Mouse (Mus musculus) intestine, embryonic 14.5 days (tissue): ENCODE data around the gene Krtap9-5. TPM values are rescaled to one million over a fixed set of nuclear protein-coding genes. Genes with fewer than 3 reads are reported as not detected.

Experiments used
- ATAC-seq: fragments of 200-750 bp; cut with Nextera tagmentation; replicated peaks from 2 replicates; pipeline ENCODE4 v1.8.0; 2017; ENCODE audit warnings: low read depth, moderate number of reproducible peaks, moderate TSS enrichment, moderate library complexity; ENCODE audit not compliant: low FRiP score, low TSS enrichment
- DNase-seq: peaks from one replicate; pipeline ENCODE4 v3.0.0-alpha.2; 2018; ENCODE audit warnings: low spot score
- H3K27ac ChIP-seq: fragments of 300-500 bp; sonication (generic); 2 replicates; pipeline ENCODE4 v1.5.1; 2014; ENCODE audit warnings: low read depth, mild to moderate bottlenecking, control low read depth
- H3K27me3 ChIP-seq: fragments of 300-500 bp; sonication (generic); replicated peaks from 2 replicates; pipeline ENCODE4 v1.6.1; 2014; ENCODE audit warnings: low read length, control low read depth; ENCODE audit not compliant: control insufficient read depth, insufficient read depth
- H3K36me3 ChIP-seq: fragments of 300-500 bp; sonication (generic); 2 replicates; pipeline ENCODE4 v1.6.1; 2014; ENCODE audit warnings: low read length, control low read depth; ENCODE audit not compliant: control insufficient read depth, insufficient read depth
- H3K4me1 ChIP-seq: fragments of 300-500 bp; sonication (generic); replicated peaks from 2 replicates; pipeline ENCODE4 v1.6.1; 2014; ENCODE audit warnings: low read length, control low read depth, mixed read lengths; ENCODE audit not compliant: control insufficient read depth, insufficient read depth
- H3K4me2 ChIP-seq: fragments of 300-500 bp; sonication (generic); 2 replicates; pipeline ENCODE4 v1.6.1; 2014; ENCODE audit warnings: low read length
- H3K4me3 ChIP-seq: fragments of 300-500 bp; sonication (generic); 2 replicates; pipeline ENCODE4 v1.5.1; 2014; ENCODE audit warnings: low read depth, low read length, control low read depth, mixed read lengths
- H3K9ac ChIP-seq: fragments of 300-500 bp; sonication (generic); 2 replicates; pipeline ENCODE4 v1.6.1; 2014; ENCODE audit warnings: mild to moderate bottlenecking, low read length
- H3K9me3 ChIP-seq: fragments of 300-500 bp; sonication (generic); 2 replicates; pipeline ENCODE4 v1.6.1; 2016; ENCODE audit warnings: low read length, control low read depth; ENCODE audit not compliant: control insufficient read depth
- WGBS: fragments of 180-500 bp; shearing (Covaris S2); extraction: QIAGEN DNeasy Blood & Tissue Kit; methylation state at CpG from one replicate; pipeline ENCODE4 v1.1.7; 2014; 5-methylcytosine and 5-hydroxymethylcytosine counted together
- polyA plus RNA-seq: library from polyadenylated mRNA; unstranded; fragments of >200 nt; fragmentation: Nextera tagmentation; extraction: Ambion mirVana; gene quantifications from 2 replicates; pipeline ENCODE4 v1.2.1, GENCODE M21; 2014

Krtap9-5 gene
- not detected in 2 replicates for polyA plus RNA-seq

- H3K4me1 ChIP-seq: no peaks in the 10 kb centered on the region
- H3K27me3 ChIP-seq: no peaks in the 10 kb centered on the region
- no peak within 1 kb of the TSS for H3K4me3 ChIP-seq
- no peak within 1 kb of the TSS for H3K4me2 ChIP-seq
- H3K9ac ChIP-seq: no peak within 1 kb of the TSS
- H3K36me3 ChIP-seq: no peaks in the 10 kb centered on the region
- ATAC-seq (no peak), DNase-seq (no peak)
- 89% methylated on average over 2 of the region's 2 CpGs for WGBS
- H3K9me3 ChIP-seq: no peaks in the 10 kb centered on the region
- H3K27ac ChIP-seq: no peak within 1 kb of the TSS
Observed at GRCm38 (mm10) chr11:99948175-99948574, at the start of gene Krtap9-5. TSS of gene Krtap9-5 (plus strand) at chr11:99948475.

- DNase-seq (no peak), ATAC-seq (no peak)
- Histone ChIP-seq H3K36me3 (no peaks in the 10 kb centered on the region), H3K9me3 (no peaks in the 10 kb centered on the region), H3K4me1 (no peaks in the 10 kb centered on the region), H3K27me3 (no peaks in the 10 kb centered on the region), H3K9ac (no peak within 1 kb of the TSS), H3K27ac (no peak within 1 kb of the TSS), H3K4me2 (no peak within 1 kb of the TSS), H3K4me3 (no peak within 1 kb of the TSS)
- 73% methylated on average over 2 of the region's 2 CpGs for WGBS
Observed at GRCm38 (mm10) chr11:99907620-99908019, 40.7 kb upstream of the Krtap9-5 start, which contains the start of gene Krtap31-1. TSS of gene Krtap31-1 (plus strand) at chr11:99907920.

GRCm38 (mm10) chr11:99914451-99914850, 33.8 kb upstream of the Krtap9-5 start, which contains the start of gene Gm11565:
TSS of gene Gm11565 (plus strand) at chr11:99914751.
- Histone ChIP-seq H3K27me3 (no peaks in the 10 kb centered on the region), H3K27ac (no peak within 1 kb of the TSS), H3K4me2 (no peak within 1 kb of the TSS), H3K36me3 (no peaks in the 10 kb centered on the region), H3K9me3 (no peaks in the 10 kb centered on the region), H3K9ac (no peak within 1 kb of the TSS), H3K4me3 (no peak within 1 kb of the TSS), H3K4me1 (no peaks in the 10 kb centered on the region)
- 86% methylated on average over 3 of the region's 3 CpGs for WGBS
- ATAC-seq (no peak), DNase-seq (no peak)

- no peak within 1 kb of the TSS for H3K9ac ChIP-seq
- H3K27me3 ChIP-seq: no peaks in the 10 kb centered on the region
- WGBS: 91% methylated on average over 1 of the region's 1 CpGs
- ATAC-seq: no peak
- H3K4me1 ChIP-seq: no peaks in the 10 kb centered on the region
- no peaks in the 10 kb centered on the region for H3K9me3 ChIP-seq
- no peak within 1 kb of the TSS for H3K4me2 ChIP-seq
- no peak within 1 kb of the TSS for H3K4me3 ChIP-seq
- DNase-seq: no peak
- H3K27ac ChIP-seq: no peak within 1 kb of the TSS
- no peaks in the 10 kb centered on the region for H3K36me3 ChIP-seq
Observed at GRCm38 (mm10) chr11:99935991-99936390, 12.3 kb upstream of the Krtap9-5 start, which contains the start of gene Krtap31-2. TSS of gene Krtap31-2 (plus strand) at chr11:99936291.

- WGBS: 87% methylated on average over 9 of the region's 9 CpGs
- no peak overlapping the region for H3K4me3 ChIP-seq
- DNase-seq: no peak
- H3K36me3 ChIP-seq: no peaks in the 10 kb centered on the region
- H3K9ac ChIP-seq: no peak overlapping the region
- no peaks in the 10 kb centered on the region for H3K27me3 ChIP-seq
- H3K4me1 ChIP-seq: no peaks in the 10 kb centered on the region
- H3K4me2 ChIP-seq: no peak overlapping the region
- no peaks in the 10 kb centered on the region for H3K9me3 ChIP-seq
- no peak overlapping the region for H3K27ac ChIP-seq
- no peak for ATAC-seq
Observed at GRCm38 (mm10) chr11:99937751-99938264, 10.5 kb upstream of the Krtap9-5 start.

GRCm38 (mm10) chr11:99964213-99964612, 15.9 kb downstream of the Krtap9-5 start:
- Histone ChIP-seq H3K36me3 (no peaks in the 10 kb centered on the region), H3K27me3 (no peaks in the 10 kb centered on the region), H3K9me3 (no peaks in the 10 kb centered on the region), H3K4me2 (no peak overlapping the region), H3K4me3 (no peak overlapping the region), H3K4me1 (no peaks in the 10 kb centered on the region), H3K9ac (no peak overlapping the region), H3K27ac (no peak overlapping the region)
- WGBS: 60% methylated on average over 6 of the region's 6 CpGs
- DNase-seq (no peak), ATAC-seq (no peak)

- Histone ChIP-seq H3K4me2 (no peak overlapping the region), H3K4me1 (no peaks in the 10 kb centered on the region), H3K27me3 (no peaks in the 10 kb centered on the region), H3K9me3 (no peaks in the 10 kb centered on the region), H3K4me3 (no peak overlapping the region), H3K36me3 (no peaks in the 10 kb centered on the region), H3K9ac (no peak overlapping the region), H3K27ac (no peak overlapping the region)
- ATAC-seq (no peak), DNase-seq (no peak)
- WGBS: 8% methylated on average over 2 of the region's 2 CpGs
Observed at GRCm38 (mm10) chr11:99965961-99966360, 17.7 kb downstream of the Krtap9-5 start.

GRCm38 (mm10) chr11:99978953-99979352, 30.7 kb downstream of the Krtap9-5 start, which contains the start of gene Krtap29-1:
TSS of gene Krtap29-1 (minus strand) at chr11:99979053.
- H3K4me2 ChIP-seq: no peak within 1 kb of the TSS
- H3K4me3 ChIP-seq: no peak within 1 kb of the TSS
- 65% methylated on average over 5 of the region's 5 CpGs for WGBS
- H3K36me3 ChIP-seq: no peaks in the 10 kb centered on the region
- DNase-seq: no peak
- no peaks in the 10 kb centered on the region for H3K9me3 ChIP-seq
- no peak within 1 kb of the TSS for H3K27ac ChIP-seq
- H3K4me1 ChIP-seq: no peaks in the 10 kb centered on the region
- H3K27me3 ChIP-seq: no peaks in the 10 kb centered on the region
- H3K9ac ChIP-seq: no peak within 1 kb of the TSS
- no peak for ATAC-seq

GRCm38 (mm10) chr11:99982731-99983130, 34.5 kb downstream of the Krtap9-5 start:
- ATAC-seq (no peak), DNase-seq (no peak)
- H3K4me1 ChIP-seq: no peaks in the 10 kb centered on the region
- no peaks in the 10 kb centered on the region for H3K9me3 ChIP-seq
- H3K4me3 ChIP-seq: no peak overlapping the region
- H3K4me2 ChIP-seq: no peak overlapping the region
- 84% methylated on average over 9 of the region's 9 CpGs for WGBS
- H3K9ac ChIP-seq: no peak overlapping the region
- no peaks in the 10 kb centered on the region for H3K27me3 ChIP-seq
- H3K27ac ChIP-seq: no peak overlapping the region
- H3K36me3 ChIP-seq: no peaks in the 10 kb centered on the region
